Mouse (Mus musculus) embryonic fibroblast, embryonic 13.5 days (primary cell): ENCODE data around the gene Pet100.

ENCODE experiments used
- CTCF ChIP-seq: IDR thresholded peaks from 2 replicates; pipeline ENCODE4 v1.5.1; 2011; ENCODE audit warnings: mild to moderate bottlenecking, control low read depth, low read length, moderate library complexity, borderline replicate concordance; ENCODE audit not compliant: insufficient read depth
- POLR2A ChIP-seq: IDR thresholded peaks from 2 replicates; pipeline ENCODE4 v1.6.1; 2011; ENCODE audit warnings: low read depth, mild to moderate bottlenecking, control low read depth, low read length, moderate library complexity

- TF ChIP-seq CTCF: no peak
- no peak for TF ChIP-seq POLR2A
These were observed 53.3 kb downstream of the Pet100 start for GRCm38 (mm10) chr8:3674671-3675070.
